In the genomic region with DNA sequence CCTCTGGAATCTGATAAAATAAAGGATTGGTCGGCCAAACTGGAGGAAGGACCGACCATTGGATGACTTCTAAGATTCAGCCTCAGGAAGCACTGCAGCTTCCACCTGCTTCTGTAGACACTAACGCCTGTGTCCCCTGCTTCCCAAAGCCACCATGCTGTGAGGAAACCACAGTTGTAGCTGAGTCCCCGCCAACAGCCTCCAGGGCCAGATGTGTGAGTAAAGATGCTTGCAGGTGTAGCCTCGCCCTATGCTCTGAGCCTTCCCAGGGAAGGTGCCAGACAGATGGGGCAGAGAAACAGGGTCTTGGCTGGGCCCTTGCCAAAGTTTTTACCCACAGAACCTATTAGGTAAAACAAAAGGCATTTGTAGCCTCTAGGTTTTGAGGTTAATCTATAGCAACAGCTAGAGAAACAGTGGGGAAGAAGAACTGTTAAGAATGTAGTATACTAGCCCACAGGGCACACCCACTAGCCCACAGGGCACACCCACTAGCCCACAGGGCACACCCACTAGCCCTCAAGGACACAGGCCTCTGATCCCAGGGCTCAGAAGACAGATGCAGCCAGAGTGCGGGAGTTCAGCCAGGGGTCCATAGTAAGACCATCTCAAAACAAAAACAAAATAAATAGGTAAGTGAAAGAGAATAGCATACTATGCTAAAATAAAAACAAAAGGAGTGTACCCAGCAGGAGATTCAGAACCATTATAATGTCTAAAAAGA, we compare ENCODE assay signal across 22 mouse cellular contexts. TPM values are rescaled to one million over a fixed set of nuclear protein-coding genes. Genes with fewer than 3 reads are reported as not detected.
A peak's percentile ranks its signal among the peaks of the same experiment; 100 is the strongest.
DNase-seq lines count a peak whose midpoint lies in the region; ATAC-seq and TF ChIP-seq lines count a peak whose summit lies in the region.
"Had no signal": no experiment of that assay in that cellular context is flagged by ENCODE, and none has a peak within 500 bp of the region (broad histone marks: within the 10 kb centered on the region; RNA-seq: fewer than 3 reads in every experiment).

No protein-coding gene starts in this region.

- TF ChIP-seq POLR2A in MEL (IDR thresholded peaks at IDR 0.05; ENCODE audit: control insufficient read depth in 1 of 2, insufficient read depth in 1 of 2, low read depth in 1 of 2, low read length in 2 of 2, poor library complexity in 1 of 2), result no peak
- no peak for TF ChIP-seq POLR2A in thymus, adult 2 months (IDR thresholded peaks at IDR 0.05; ENCODE audit: control insufficient read depth, extremely low read depth, insufficient read depth, low read length, poor library complexity)

- no peak overlapping the region for H3K27ac ChIP-seq in MEL (ENCODE audit: control insufficient read depth, low read depth, low read length)
- H3K27ac ChIP-seq in thymus, adult 2 months (ENCODE audit: control insufficient read depth, insufficient read depth, low read length), result peak overlapping the region; percentile 67
- no peak overlapping the region for H3K27ac ChIP-seq in midbrain, embryonic 13.5 days
- no peak overlapping the region for H3K27ac ChIP-seq in gastrocnemius, adult 2 months
- H3K27ac ChIP-seq: embryonic facial prominence, embryonic 12.5 days; forebrain, embryonic 15.5 days; hindbrain, embryonic 10.5 days; limb, embryonic 13.5 days; liver, embryonic 14.5 days; lung, embryonic 15.5 days; midbrain, embryonic 15.5 days; neural tube, embryonic 15.5 days; stomach, embryonic 15.5 days had no signal

- no peaks in the 10 kb centered on the region for H3K9me3 ChIP-seq in MEL (replicated peaks; ENCODE audit: insufficient read depth, low read length)
- no peaks in the 10 kb centered on the region for H3K9me3 ChIP-seq in midbrain, embryonic 13.5 days
- H3K9me3 ChIP-seq: embryonic facial prominence, embryonic 12.5 days; forebrain, embryonic 15.5 days; G1E; hindbrain, embryonic 10.5 days; limb, embryonic 13.5 days; lung, embryonic 15.5 days; midbrain, embryonic 15.5 days; neural tube, embryonic 15.5 days; stomach, embryonic 15.5 days had no signal

- H3K4me2 ChIP-seq in midbrain, embryonic 13.5 days (replicated peaks), result no peak overlapping the region
- H3K4me2 ChIP-seq: embryonic facial prominence, embryonic 12.5 days; forebrain, embryonic 15.5 days; limb, embryonic 13.5 days; lung, embryonic 15.5 days; midbrain, embryonic 15.5 days; neural tube, embryonic 15.5 days; stomach, embryonic 15.5 days had no signal

- H3K27me3 ChIP-seq in MEL (ENCODE audit: control insufficient read depth in 1 of 2, insufficient read depth in 2 of 2, low read length in 2 of 2), result no peaks in the 10 kb centered on the region
- no peaks in the 10 kb centered on the region for H3K27me3 ChIP-seq in thymus, adult 2 months (ENCODE audit: control insufficient read depth, insufficient read depth, low read length)
- no peaks in the 10 kb centered on the region for H3K27me3 ChIP-seq in midbrain, embryonic 13.5 days
- H3K27me3 ChIP-seq: embryonic facial prominence, embryonic 12.5 days; forebrain, embryonic 15.5 days; limb, embryonic 13.5 days; lung, embryonic 15.5 days; midbrain, embryonic 15.5 days; neural tube, embryonic 15.5 days; stomach, embryonic 15.5 days had no signal

- no peaks in the 10 kb centered on the region for H3K4me1 ChIP-seq in MEL (ENCODE audit: control insufficient read depth in 1 of 2, insufficient read depth in 2 of 2, low read length in 2 of 2)
- H3K4me1 ChIP-seq in thymus, adult 2 months (replicated peaks; ENCODE audit: control insufficient read depth, insufficient read depth, low read length), result peaks cover 31% of the 10 kb centered on the region
- H3K4me1 ChIP-seq in midbrain, embryonic 13.5 days (replicated peaks), result no peaks in the 10 kb centered on the region
- H3K4me1 ChIP-seq: limb, embryonic 13.5 days; midbrain, embryonic 15.5 days; stomach, embryonic 15.5 days had no signal

- ATAC-seq in granulocyte monocyte progenitor cell, adult 5-6 weeks (replicated peaks; ENCODE audit: poor library complexity, severe bottlenecking), result peak; percentile 71
- no peak for ATAC-seq in midbrain, embryonic 13.5 days
- ATAC-seq: forebrain, embryonic 15.5 days; midbrain, embryonic 15.5 days had no signal

- TF ChIP-seq CTCF in MEL (IDR thresholded peaks at IDR 0.05 in 2 of 3, conservative IDR thresholded peaks at IDR 0.05 in 1 of 3; ENCODE audit: control insufficient read depth in 1 of 3, insufficient read depth in 1 of 3, low read depth in 2 of 3, low read length in 3 of 3, poor library complexity in 1 of 3, severe bottlenecking in 1 of 3), result no peak
- no peak for TF ChIP-seq CTCF in thymus, adult 2 months (IDR thresholded peaks at IDR 0.05; ENCODE audit: borderline replicate concordance, control insufficient read depth, extremely low read depth, insufficient read depth, low read length, poor library complexity)
- no peak for TF ChIP-seq CTCF in gastrocnemius, adult 2 months (IDR thresholded peaks at IDR 0.05)

- DNase-seq in MEL (ENCODE audit: low read depth, low spot score), result peak; percentile 25
- peak; percentile 60 for DNase-seq in thymus, adult 2 months
- DNase-seq in right cerebral cortex, postnatal 4 days, result no peak
- no peak for DNase-seq in heart, postnatal 36 days
- DNase-seq in gastrocnemius, adult 2 months, result no peak
- DNase-seq: cerebellum, adult 9-10 months; gastrocnemius, postnatal 36 days; kidney, adult 2 months; kidney, postnatal 14 days; right cerebral cortex, postnatal 14 days had no signal

- H3K79me2 ChIP-seq in MEL (ENCODE audit: control insufficient read depth, insufficient read depth, low read length, poor library complexity), result no peaks in the 10 kb centered on the region

- H3K36me3 ChIP-seq in MEL (ENCODE audit: control insufficient read depth in 1 of 2, insufficient read depth in 2 of 2, low read length in 2 of 2), result no peaks in the 10 kb centered on the region
- H3K36me3 ChIP-seq in thymus, adult 2 months (ENCODE audit: control insufficient read depth, insufficient read depth, low read length), result no peaks in the 10 kb centered on the region
- H3K36me3 ChIP-seq in midbrain, embryonic 13.5 days, result peaks cover 28% of the 10 kb centered on the region
- H3K36me3 ChIP-seq: midbrain, embryonic 15.5 days; stomach, embryonic 15.5 days had no signal

- no peak overlapping the region for H3K4me3 ChIP-seq in MEL (ENCODE audit: control insufficient read depth in 1 of 2, insufficient read depth in 1 of 2, low read depth in 2 of 2, low read length in 2 of 2)
- no peak overlapping the region for H3K4me3 ChIP-seq in thymus, adult 2 months (ENCODE audit: control insufficient read depth, insufficient read depth, low read length)
- H3K4me3 ChIP-seq in midbrain, embryonic 13.5 days (replicated peaks), result no peak overlapping the region
- H3K4me3 ChIP-seq in gastrocnemius, adult 2 months, result no peak overlapping the region
- H3K4me3 ChIP-seq: embryonic facial prominence, embryonic 12.5 days; forebrain, embryonic 15.5 days; hindbrain, embryonic 10.5 days; limb, embryonic 13.5 days; lung, embryonic 15.5 days; midbrain, embryonic 15.5 days; neural tube, embryonic 15.5 days; stomach, embryonic 15.5 days had no signal

- TF ChIP-seq EP300 in MEL (IDR thresholded peaks at IDR 0.05; ENCODE audit: low read depth in 1 of 2, low read length in 2 of 2), result no peak

- no peak overlapping the region for H3K9ac ChIP-seq in MEL (ENCODE audit: control insufficient read depth, low read depth, low read length, poor library complexity, severe bottlenecking)
- no peak overlapping the region for H3K9ac ChIP-seq in midbrain, embryonic 13.5 days (replicated peaks)
- H3K9ac ChIP-seq: embryonic facial prominence, embryonic 12.5 days; forebrain, embryonic 15.5 days; limb, embryonic 13.5 days; liver, embryonic 14.5 days; lung, embryonic 15.5 days; midbrain, embryonic 15.5 days; neural tube, embryonic 15.5 days; stomach, embryonic 15.5 days had no signal

- 7% methylated on average over 6 of the region's 6 CpGs for whole genome bisulfite sequencing in thymus, adult 2 months
- 57% methylated on average over 6 of the region's 6 CpGs for WGBS in midbrain, embryonic 13.5 days

- TF ChIP-seq RAD21 in MEL (IDR thresholded peaks at IDR 0.05; ENCODE audit: low read depth, low read length), result no peak

- intact Hi-C loops in heart, postnatal 36 days (cut with DNase I), result no loop called here
- intact Hi-C loops in gastrocnemius, adult 2 months (cut with DNase I), result no loop called here

RNA-seq across cellular contexts. Expression of a gene that starts 9.7 kb away (rescaled TPM):
- total RNA-seq in MEL (2012; rRNA removed), result 2.6 and 2.9 TPM in 2 replicates
- polyA plus RNA-seq in MEL (2012; ENCODE audit: insufficient read depth in 1 of 2, insufficient read length in 2 of 2, low read depth in 1 of 2, low replicate concordance in 2 of 2, missing spikeins in 1 of 2), result 1 to 10 TPM in 1 of 2 experiments, not detected in 1; 9.5 TPM
- total RNA-seq in granulocyte monocyte progenitor cell, adult 5-6 weeks (2014; fragmentation: Nextera tagmentation), result 56.8 and 64.9 TPM in 2 replicates
- total RNA-seq in granulocyte monocyte progenitor cell, adult 5-6 weeks (2017), result 38.5 and 41.1 TPM in 2 replicates
- polyA plus RNA-seq in thymus, adult 2 months (2012; rRNA removed), result 34.8 and 37.8 TPM in 2 replicates
- 50.5 and 55.1 TPM in 2 replicates for polyA plus RNA-seq in midbrain, embryonic 13.5 days (2015; fragmentation: Nextera tagmentation; extraction: Ambion mirVana)
- total RNA-seq in heart, postnatal 36 days (2021), result 10 to 100 TPM; 55.0 to 67.6 TPM
- total RNA-seq in gastrocnemius, adult 2 months (2021), result 10 to 100 TPM; 16.0 to 17.7 TPM

RNA-seq across cellular contexts. Expression of a gene that starts 30.9 kb away (rescaled TPM):
- total RNA-seq in MEL (2012; rRNA removed), result 0.85 and 1.2 TPM in 2 replicates
- 1 to 10 TPM in 1 of 2 experiments, not detected in 1; 1.9 TPM for polyA plus RNA-seq in MEL (2012; ENCODE audit: insufficient read depth in 1 of 2, insufficient read length in 2 of 2, low read depth in 1 of 2, low replicate concordance in 2 of 2, missing spikeins in 1 of 2)
- total RNA-seq in granulocyte monocyte progenitor cell, adult 5-6 weeks (2014; fragmentation: Nextera tagmentation), result 2.4 and 2.8 TPM in 2 replicates
- total RNA-seq in granulocyte monocyte progenitor cell, adult 5-6 weeks (2017), result 6.1 and 9.2 TPM in 2 replicates
- polyA plus RNA-seq in thymus, adult 2 months (2012; rRNA removed), result 1.3 and 2.0 TPM in 2 replicates
- polyA plus RNA-seq in midbrain, embryonic 13.5 days (2015; fragmentation: Nextera tagmentation; extraction: Ambion mirVana), result 7.2 and 8.0 TPM in 2 replicates
- 10 to 100 TPM; 32.3 to 35.8 TPM for total RNA-seq in heart, postnatal 36 days (2021)
- 10 to 100 TPM; 15.8 to 21.8 TPM for total RNA-seq in gastrocnemius, adult 2 months (2021)

RNA-seq across cellular contexts. Expression of a gene that starts 41.0 kb away (rescaled TPM):
- total RNA-seq in MEL (2012; rRNA removed), result 2.8 and 4.1 TPM in 2 replicates
- polyA plus RNA-seq in MEL (2012; ENCODE audit: insufficient read depth in 1 of 2, insufficient read length in 2 of 2, low read depth in 1 of 2, low replicate concordance in 2 of 2, missing spikeins in 1 of 2), result 10 to 100 TPM in 1 of 2 experiments, not detected in 1; 11.0 TPM
- total RNA-seq in granulocyte monocyte progenitor cell, adult 5-6 weeks (2014; fragmentation: Nextera tagmentation), result 29.2 TPM in 2 replicates
- 12.8 and 13.0 TPM in 2 replicates for total RNA-seq in granulocyte monocyte progenitor cell, adult 5-6 weeks (2017)
- 33.4 and 34.4 TPM in 2 replicates for polyA plus RNA-seq in thymus, adult 2 months (2012; rRNA removed)
- polyA plus RNA-seq in midbrain, embryonic 13.5 days (2015; fragmentation: Nextera tagmentation; extraction: Ambion mirVana), result 57.6 and 63.5 TPM in 2 replicates
- total RNA-seq in heart, postnatal 36 days (2021), result 100 to 1,000 TPM; 128 to 159 TPM
- 10 to 100 TPM; 55.2 to 55.5 TPM for total RNA-seq in gastrocnemius, adult 2 months (2021)

RNA-seq across cellular contexts. Expression of a gene that starts 58.9 kb away (rescaled TPM):
- 400 and 417 TPM in 2 replicates for total RNA-seq in MEL (2012; rRNA removed)
- 100 to 1,000 TPM in 1 of 2 experiments, 10 to 100 TPM in 1; 94.0 to 509 TPM for polyA plus RNA-seq in MEL (2012; ENCODE audit: insufficient read depth in 1 of 2, insufficient read length in 2 of 2, low read depth in 1 of 2, low replicate concordance in 2 of 2, missing spikeins in 1 of 2)
- 169 and 244 TPM in 2 replicates for total RNA-seq in granulocyte monocyte progenitor cell, adult 5-6 weeks (2014; fragmentation: Nextera tagmentation)
- 443 and 453 TPM in 2 replicates for total RNA-seq in granulocyte monocyte progenitor cell, adult 5-6 weeks (2017)
- 44.6 and 48.6 TPM in 2 replicates for polyA plus RNA-seq in thymus, adult 2 months (2012; rRNA removed)
- polyA plus RNA-seq in midbrain, embryonic 13.5 days (2015; fragmentation: Nextera tagmentation; extraction: Ambion mirVana), result 72.3 and 73.7 TPM in 2 replicates
- total RNA-seq in heart, postnatal 36 days (2021), result 10 to 100 TPM; 69.0 to 72.7 TPM
- 10 to 100 TPM; 58.4 to 66.2 TPM for total RNA-seq in gastrocnemius, adult 2 months (2021)

RNA-seq across cellular contexts. Expression of a gene that starts 59.4 kb away (rescaled TPM):
- total RNA-seq in MEL (2012; rRNA removed), result 93.6 and 102 TPM in 2 replicates
- polyA plus RNA-seq in MEL (2012; ENCODE audit: insufficient read depth in 1 of 2, insufficient read length in 2 of 2, low read depth in 1 of 2, low replicate concordance in 2 of 2, missing spikeins in 1 of 2), result 100 to 1,000 TPM; 157 to 182 TPM
- total RNA-seq in granulocyte monocyte progenitor cell, adult 5-6 weeks (2014; fragmentation: Nextera tagmentation), result 326 and 356 TPM in 2 replicates
- total RNA-seq in granulocyte monocyte progenitor cell, adult 5-6 weeks (2017), result 242 and 285 TPM in 2 replicates
- polyA plus RNA-seq in thymus, adult 2 months (2012; rRNA removed), result 258 and 261 TPM in 2 replicates
- polyA plus RNA-seq in midbrain, embryonic 13.5 days (2015; fragmentation: Nextera tagmentation; extraction: Ambion mirVana), result 146 and 159 TPM in 2 replicates
- total RNA-seq in heart, postnatal 36 days (2021), result 100 to 1,000 TPM; 129 to 154 TPM
- total RNA-seq in gastrocnemius, adult 2 months (2021), result 100 to 1,000 TPM; 113 to 116 TPM

Comparison
In these comparisons a context has a peak if more than half of its experiments do, and no peak if none do; other contexts are left out.
1. DNase-seq: peak in MEL (single experiment) and thymus, adult 2 months (single experiment); none in right cerebral cortex, postnatal 4 days (single experiment), heart, postnatal 36 days (0 of 2) and gastrocnemius, adult 2 months (single experiment).